Mouse (Mus musculus): ENCODE results near the gene Arsk. TPM values are rescaled to one million over a fixed set of nuclear protein-coding genes. Genes with fewer than 3 reads are reported as not detected.

The Arsk gene
- polyA plus RNA-seq, 1 experiment from 2014 or later, result 5.8 TPM

DNA sequence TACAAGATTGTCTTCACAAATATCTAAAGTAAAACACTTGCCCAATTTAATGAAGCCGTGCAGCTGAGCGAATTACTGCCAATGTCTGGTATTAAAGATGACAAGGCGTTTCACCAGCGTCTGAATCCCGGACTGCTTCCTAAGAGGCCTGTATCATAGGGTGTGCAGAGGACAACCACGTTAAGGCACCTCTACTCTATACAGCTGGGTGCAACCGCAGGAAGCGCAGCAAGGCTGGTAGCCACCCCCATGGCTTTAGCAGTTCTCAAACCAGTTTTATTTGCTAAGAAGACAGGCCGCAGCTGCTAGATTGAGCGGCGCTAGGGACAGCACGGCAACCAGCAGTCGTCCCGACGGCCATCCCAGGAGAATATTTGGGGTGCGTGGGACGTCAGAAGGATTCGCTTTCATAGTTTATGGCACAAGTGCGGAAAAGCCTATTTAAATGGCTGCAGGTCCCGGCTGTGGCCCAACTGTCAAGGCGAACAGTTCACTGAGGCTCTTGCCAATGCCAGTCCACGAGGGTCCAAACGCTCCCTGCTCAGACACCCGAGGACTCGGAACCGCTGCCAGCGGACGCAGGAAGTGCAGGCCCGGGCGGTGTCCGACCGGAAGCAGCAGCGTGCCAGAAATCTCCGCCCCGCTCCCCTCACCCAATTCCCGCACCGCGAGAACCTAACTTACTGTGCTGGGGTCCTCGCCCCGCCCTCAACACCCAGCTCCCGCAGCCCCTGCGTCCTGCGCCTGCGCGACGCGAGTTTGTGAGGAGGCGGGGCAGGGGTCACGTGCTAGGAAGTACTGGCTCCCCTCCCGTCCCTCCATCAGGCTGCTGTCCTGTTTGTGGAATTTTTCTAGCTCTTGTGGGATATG is 80.3 kb downstream of the Arsk start, which contains the start of gene Rfesd:
TSS of gene Rfesd (minus strand) at position 746 of the 870 bp plus-strand sequence.
- Histone ChIP-seq H3K36me3 (replicated peaks) (no peaks in the 10 kb centered on the region), H3K27me3 (0 out of 2 replicates have a peak, but pooled peaks cover 3% of the 10 kb centered on the region), H3K4me2 (peak within 1 kb of the TSS; percentile 65), H3K9ac (peak within 1 kb of the TSS; percentile 92), H3K9me3 (no peaks in the 10 kb centered on the region), H3K4me3 (replicated peaks) (peak within 1 kb of the TSS; percentile 65), H3K27ac (peak within 1 kb of the TSS; percentile 89), H3K4me1 (peaks cover 8% of the 10 kb centered on the region)
- 1% methylated on average over 49 of the region's 50 CpGs for WGBS
- ATAC-seq (ENCODE audit: low FRiP score), result peak; percentile 100

DNA sequence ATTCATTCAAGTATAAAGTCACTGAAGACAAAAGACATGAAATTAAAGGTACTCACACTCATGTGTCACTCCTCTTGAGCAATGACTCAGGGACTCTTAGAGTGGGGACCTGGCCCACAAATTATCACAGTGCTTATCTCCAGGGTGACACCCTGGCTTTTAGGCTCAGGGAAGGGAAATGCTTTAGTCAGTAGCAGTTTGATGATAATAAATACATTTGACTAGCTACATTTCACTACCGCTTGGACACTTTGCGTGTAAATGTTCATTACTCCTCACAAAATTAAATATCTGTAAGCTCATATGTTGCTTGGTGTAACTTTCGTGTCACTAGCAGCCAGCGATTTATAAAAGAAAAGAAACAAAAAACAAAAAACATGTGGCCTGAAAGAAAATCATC is 81.0 kb downstream of the Arsk start:
- ATAC-seq (ENCODE audit: low FRiP score), result no peak
- peak overlapping the region; percentile 92 for H3K9ac ChIP-seq
- H3K27ac ChIP-seq, result 0 out of 2 replicates have a peak overlapping the region, but pooled peaks have one; percentile 89
- no peaks in the 10 kb centered on the region for H3K36me3 ChIP-seq (replicated peaks)
- no peaks in the 10 kb centered on the region for H3K27me3 ChIP-seq
- H3K4me2 ChIP-seq, result peak overlapping the region; percentile 65
- peak overlapping the region; percentile 65 for H3K4me3 ChIP-seq (replicated peaks)
- no peaks in the 10 kb centered on the region for H3K9me3 ChIP-seq
- 80% methylated on average over 4 of the region's 4 CpGs for WGBS
- peaks cover 8% of the 10 kb centered on the region for H3K4me1 ChIP-seq

- Histone ChIP-seq H3K9me3 (no peaks in the 10 kb centered on the region), H3K9ac (no peak overlapping the region), H3K4me3 (replicated peaks) (no peak overlapping the region), H3K36me3 (replicated peaks) (no peaks in the 10 kb centered on the region), H3K27me3 (no peaks in the 10 kb centered on the region), H3K4me1 (peaks cover 8% of the 10 kb centered on the region), H3K27ac (no peak overlapping the region), H3K4me2 (no peak overlapping the region)
- WGBS, result 79% methylated on average over 2 of the region's 2 CpGs
- no peak for ATAC-seq (ENCODE audit: low FRiP score)
Measured at GRCm38 (mm10) chr13:76014511-76014910, 83.9 kb downstream of the Arsk start.

Other genes starting within 250 kb of the Arsk start
- gene Rhobtb3, start 154.7 kb downstream of the Arsk start, polyA plus RNA-seq (2016; fragmentation: Nextera tagmentation; extraction: Ambion mirVana), result 59.2 and 60.5 TPM in 2 replicates
- gene Spata9, start 131.5 kb downstream of the Arsk start, polyA plus RNA-seq (2016; fragmentation: Nextera tagmentation; extraction: Ambion mirVana), result 0.93 and 1.1 TPM in 2 replicates
- 18.2 and 22.3 TPM in 2 replicates for gene Rfesd, start 79.9 kb downstream of the Arsk start, polyA plus RNA-seq (2016; fragmentation: Nextera tagmentation; extraction: Ambion mirVana)
- gene Gpr150, start 41.7 kb downstream of the Arsk start, polyA plus RNA-seq (2016; fragmentation: Nextera tagmentation; extraction: Ambion mirVana), result 0.47 and 0.49 TPM in 2 replicates
- 16.9 and 17.2 TPM in 2 replicates for gene Ttc37, start 74 bp upstream of the Arsk start, polyA plus RNA-seq (2016; fragmentation: Nextera tagmentation; extraction: Ambion mirVana)
- 0.29 and 0.41 TPM in 2 replicates for gene Fam81b, start 206.4 kb upstream of the Arsk start, polyA plus RNA-seq (2016; fragmentation: Nextera tagmentation; extraction: Ambion mirVana)

Measured in forebrain, embryonic 12.5 days (tissue).